Mouse (Mus musculus) ovary, adult 18-20 months (tissue): ENCODE data around the gene Gm15056.

Experiments
- DNase-seq: peaks from one replicate; pipeline ENCODE4 v3.0.0; 2022; ENCODE audit warnings: low spot score, mixed read lengths

The Gm15056 gene

GRCm38 (mm10) chr8:20902527-20902926 is at the start of gene Gm15056:
Gene Gm15056, minus strand, starts transcription at chr8:20902627.
- DNase-seq, result no peak

GRCm38 (mm10) chr8:20944610-20945009 is 42.2 kb upstream of the Gm15056 start, which contains the start of gene AY761185:
Gene AY761185, minus strand, starts transcription at chr8:20944710.
- no peak for DNase-seq

- DNase-seq, result no peak
These were observed 19.5 kb upstream of the Gm15056 start, which contains the start of gene Gm6040 for GRCm38 (mm10) chr8:20921971-20922370. Gene Gm6040, minus strand, starts transcription at chr8:20922071.

GRCm38 (mm10) chr8:20912288-20912687 is 9.9 kb upstream of the Gm15056 start:
- DNase-seq, result no peak

- DNase-seq, result no peak
These were observed 5.8 kb upstream of the Gm15056 start for GRCm38 (mm10) chr8:20908256-20908655.

- DNase-seq, result no peak
These were observed 4.7 kb upstream of the Gm15056 start for GRCm38 (mm10) chr8:20907119-20907518.

GRCm38 (mm10) chr8:20892369-20892768 is 10.1 kb downstream of the Gm15056 start, which contains the start of gene Defb33:
Gene Defb33, plus strand, starts transcription at chr8:20892669.
- no peak for DNase-seq

- DNase-seq, result no peak
These were observed 27.8 kb downstream of the Gm15056 start for GRCm38 (mm10) chr8:20874608-20875007.
